Mouse (Mus musculus) neural tube, embryonic 15.5 days (tissue): ENCODE data around the gene N6amt1. TPM values are rescaled to one million over a fixed set of nuclear protein-coding genes. Genes with fewer than 3 reads are reported as not detected.

Source experiments
- ATAC-seq: fragments of 200-750 bp; cut with Nextera tagmentation; 2 replicates; pipeline ENCODE4 v1.8.0; 2017; ENCODE audit warnings: mild to moderate bottlenecking, moderate TSS enrichment, moderate library complexity; ENCODE audit not compliant: low FRiP score
- H3K27ac ChIP-seq: fragments of 300-500 bp; sonication (generic); replicated peaks from 2 replicates; pipeline ENCODE4 v1.5.1; 2015; ENCODE audit warnings: mild to moderate bottlenecking, inconsistent platforms
- H3K27me3 ChIP-seq: fragments of 300-500 bp; sonication (generic); replicated peaks from 2 replicates; pipeline ENCODE4 v1.6.1; 2015; ENCODE audit warnings: inconsistent platforms
- H3K36me3 ChIP-seq: fragments of 300-500 bp; sonication (generic); 2 replicates; pipeline ENCODE4 v1.6.1; 2015; ENCODE audit warnings: inconsistent platforms
- H3K4me1 ChIP-seq: fragments of 300-500 bp; sonication (generic); 2 replicates; pipeline ENCODE4 v1.6.1; 2015; ENCODE audit warnings: inconsistent platforms
- H3K4me2 ChIP-seq: fragments of 300-500 bp; sonication (generic); 2 replicates; pipeline ENCODE4 v1.6.1; 2015; ENCODE audit warnings: inconsistent platforms, mild to moderate bottlenecking, moderate library complexity
- H3K4me3 ChIP-seq: fragments of 300-500 bp; sonication (generic); replicated peaks from 2 replicates; pipeline ENCODE4 v1.5.1; 2015; ENCODE audit warnings: mild to moderate bottlenecking, inconsistent platforms
- H3K9ac ChIP-seq: fragments of 300-500 bp; sonication (generic); replicated peaks from 2 replicates; pipeline ENCODE4 v1.6.1; 2015; ENCODE audit warnings: mild to moderate bottlenecking, inconsistent platforms
- H3K9me3 ChIP-seq: fragments of 300-500 bp; sonication (generic); replicated peaks from 2 replicates; pipeline ENCODE4 v1.6.1; 2016; ENCODE audit warnings: inconsistent platforms
- WGBS: fragments of 180-500 bp; shearing (Covaris S2); methylation state at CpG from one replicate; pipeline ENCODE4 v1.1.7; 2015; ENCODE audit warnings: mixed read lengths; 5-methylcytosine and 5-hydroxymethylcytosine counted together
- polyA plus RNA-seq: library from polyadenylated mRNA; unstranded; fragments of >200 nt; fragmentation: Nextera tagmentation; extraction: Ambion mirVana; gene quantifications from 2 replicates; pipeline ENCODE4 v1.2.1, GENCODE M21; 2015

The N6amt1 gene
- polyA plus RNA-seq, 1 experiment from 2014 or later: 22.5 TPM

DNA sequence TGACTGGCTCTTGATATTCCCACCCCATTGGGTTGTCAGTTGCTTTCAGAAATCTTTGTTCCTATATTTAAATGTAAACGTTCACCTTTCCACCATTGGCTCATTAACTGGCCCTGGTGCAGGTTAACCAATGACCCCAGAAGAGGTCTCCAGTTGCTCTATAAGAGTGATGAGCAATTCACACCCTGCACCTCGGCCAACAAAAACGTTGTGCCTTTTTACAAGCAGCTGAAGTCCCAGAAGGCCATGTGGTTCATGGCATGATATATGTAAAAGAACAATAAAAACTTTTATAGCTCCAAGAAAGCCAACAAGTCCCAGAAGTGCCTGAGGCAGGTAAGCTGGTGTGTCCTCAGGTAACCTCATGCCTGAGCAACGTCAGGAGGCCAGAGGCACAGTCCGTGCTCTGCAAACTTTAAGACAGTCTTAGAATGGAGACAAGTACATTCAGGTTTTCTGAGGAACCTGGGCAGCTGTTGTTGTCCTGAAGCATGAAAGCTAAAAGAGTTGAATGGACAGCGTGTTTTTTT is 12.9 kb upstream of the N6amt1 start:
- no peaks in the 10 kb centered on the region for H3K9me3 ChIP-seq
- WGBS: 79% methylated on average over 6 of the region's 6 CpGs
- no peak overlapping the region for H3K27ac ChIP-seq
- no peak for ATAC-seq
- H3K36me3 ChIP-seq: no peaks in the 10 kb centered on the region
- no peak overlapping the region for H3K9ac ChIP-seq
- no peaks in the 10 kb centered on the region for H3K4me1 ChIP-seq
- no peak overlapping the region for H3K4me2 ChIP-seq
- H3K27me3 ChIP-seq: no peaks in the 10 kb centered on the region
- H3K4me3 ChIP-seq: no peak overlapping the region

DNA sequence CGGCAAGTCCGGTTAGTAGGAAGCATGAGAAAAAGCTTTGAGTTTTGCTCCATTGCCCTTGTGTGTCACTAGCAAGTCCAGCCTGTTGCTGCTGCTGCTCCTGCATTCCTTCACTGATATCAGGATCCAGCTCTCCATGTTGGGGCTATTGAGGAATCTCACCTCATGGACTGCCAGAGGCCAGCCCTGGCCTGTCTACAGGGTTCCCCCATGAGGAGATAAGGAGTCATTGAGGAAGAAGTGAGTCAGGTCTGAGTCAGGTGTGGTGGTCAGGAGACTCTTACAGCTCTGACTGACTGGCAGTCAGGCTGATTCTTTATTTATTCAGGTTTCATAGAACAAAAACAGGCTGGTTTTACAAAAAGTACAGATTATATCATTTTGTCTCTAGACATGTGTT is 5.9 kb upstream of the N6amt1 start:
- Histone ChIP-seq H3K4me2 (no peak overlapping the region), H3K9ac (no peak overlapping the region), H3K36me3 (no peaks in the 10 kb centered on the region), H3K27ac (no peak overlapping the region), H3K9me3 (no peaks in the 10 kb centered on the region), H3K4me1 (no peaks in the 10 kb centered on the region), H3K27me3 (peaks cover 2% of the 10 kb centered on the region; the same call in 1 of the 2 replicates), H3K4me3 (no peak overlapping the region)
- 89% methylated on average over 2 of the region's 2 CpGs for WGBS
- ATAC-seq: no peak

- Histone ChIP-seq H3K9me3 (no peaks in the 10 kb centered on the region), H3K9ac (no peak overlapping the region), H3K27me3 (peaks cover 2% of the 10 kb centered on the region; the same call in 1 of the 2 replicates), H3K4me3 (no peak overlapping the region), H3K4me2 (no peak overlapping the region), H3K27ac (no peak overlapping the region), H3K36me3 (no peaks in the 10 kb centered on the region), H3K4me1 (peaks cover 8% of the 10 kb centered on the region)
- no peak for ATAC-seq
- 84% methylated on average over 5 of the region's 5 CpGs for WGBS
Measured at GRCm38 (mm10) chr16:87351386-87352105, 2.4 kb upstream of the N6amt1 start.

GRCm38 (mm10) chr16:87353605-87354004 is 380 bp upstream of the N6amt1 start:
- WGBS: 97% methylated on average over 1 of the region's 1 CpGs
- Histone ChIP-seq H3K4me1 (peaks cover 8% of the 10 kb centered on the region), H3K27ac (no peak overlapping the region; the same call in 1 of the 2 replicates), H3K9me3 (no peaks in the 10 kb centered on the region), H3K4me3 (peak overlapping the region; percentile 89), H3K9ac (no peak overlapping the region), H3K27me3 (peaks cover 2% of the 10 kb centered on the region; the same call in 1 of the 2 replicates), H3K36me3 (peaks cover 10% of the 10 kb centered on the region), H3K4me2 (peak overlapping the region; percentile 62)
- ATAC-seq: peak; percentile 33

DNA sequence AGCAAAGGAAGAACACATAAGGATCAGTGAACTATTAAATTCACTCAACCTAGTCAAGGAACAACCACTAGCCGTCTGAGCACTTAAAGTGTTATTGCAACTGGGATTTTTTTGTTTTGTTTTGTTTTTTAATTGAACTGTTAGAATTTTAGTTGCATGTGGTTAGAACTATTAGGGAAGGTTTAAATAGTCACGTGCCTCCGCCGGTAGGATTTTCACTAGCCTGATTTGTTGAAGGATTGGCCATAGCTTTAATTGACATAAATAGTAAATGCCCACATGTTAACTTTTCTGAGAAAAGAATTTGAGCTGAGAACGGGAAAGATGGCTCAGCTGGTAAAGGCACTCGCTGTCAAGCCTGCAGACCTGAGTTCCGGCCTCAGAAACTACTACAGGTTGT is 763 bp downstream of the N6amt1 start:
- H3K27ac ChIP-seq: peak overlapping the region; percentile 97
- H3K4me1 ChIP-seq: peaks cover 8% of the 10 kb centered on the region
- 77% methylated on average over 7 of the region's 7 CpGs for WGBS
- no peaks in the 10 kb centered on the region for H3K9me3 ChIP-seq
- peak overlapping the region; percentile 62 for H3K4me2 ChIP-seq
- peak; percentile 2; the same call in 1 of the 2 replicates for ATAC-seq
- peaks cover 2% of the 10 kb centered on the region; the same call in 1 of the 2 replicates for H3K27me3 ChIP-seq
- H3K36me3 ChIP-seq: peaks cover 19% of the 10 kb centered on the region
- H3K4me3 ChIP-seq: peak overlapping the region; percentile 89
- peak overlapping the region; percentile 68; the same call in 1 of the 2 replicates for H3K9ac ChIP-seq

DNA sequence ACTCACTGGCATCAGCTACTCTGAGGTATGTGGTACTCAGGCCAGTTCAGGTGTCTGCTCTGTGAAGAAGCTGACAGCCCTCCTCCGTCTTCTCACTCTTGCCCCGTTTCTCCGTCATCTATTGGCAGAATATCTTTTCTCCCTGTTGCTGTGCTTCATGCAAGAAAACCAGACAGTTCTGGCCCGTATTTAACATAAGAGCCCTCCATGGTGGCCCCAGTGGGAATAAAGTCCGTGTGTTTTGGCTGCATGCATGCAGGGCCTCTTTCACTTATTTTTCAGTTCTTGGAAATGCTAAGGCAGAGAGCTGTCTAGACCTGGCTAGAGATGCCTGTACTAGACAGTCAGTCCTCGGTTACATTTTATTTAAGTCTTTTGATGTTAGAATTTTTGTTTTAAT is 6.1 kb downstream of the N6amt1 start:
- Histone ChIP-seq H3K9ac (no peak overlapping the region), H3K4me2 (no peak overlapping the region), H3K27ac (no peak overlapping the region), H3K9me3 (no peaks in the 10 kb centered on the region), H3K4me1 (no peaks in the 10 kb centered on the region; the same call in 1 of the 2 replicates), H3K4me3 (no peak overlapping the region), H3K27me3 (no peaks in the 10 kb centered on the region), H3K36me3 (peaks cover 49% of the 10 kb centered on the region)
- 92% methylated on average over 6 of the region's 6 CpGs for WGBS
- ATAC-seq: no peak

GRCm38 (mm10) chr16:87364231-87364630 is 10.2 kb downstream of the N6amt1 start:
- no peaks in the 10 kb centered on the region for H3K4me1 ChIP-seq
- no peak overlapping the region for H3K27ac ChIP-seq
- H3K27me3 ChIP-seq: no peaks in the 10 kb centered on the region
- H3K36me3 ChIP-seq: peaks cover 45% of the 10 kb centered on the region
- no peak for ATAC-seq
- H3K9ac ChIP-seq: no peak overlapping the region
- no peak overlapping the region for H3K4me2 ChIP-seq
- 87% methylated on average over 4 of the region's 4 CpGs for WGBS
- H3K4me3 ChIP-seq: no peak overlapping the region
- no peaks in the 10 kb centered on the region for H3K9me3 ChIP-seq

DNA sequence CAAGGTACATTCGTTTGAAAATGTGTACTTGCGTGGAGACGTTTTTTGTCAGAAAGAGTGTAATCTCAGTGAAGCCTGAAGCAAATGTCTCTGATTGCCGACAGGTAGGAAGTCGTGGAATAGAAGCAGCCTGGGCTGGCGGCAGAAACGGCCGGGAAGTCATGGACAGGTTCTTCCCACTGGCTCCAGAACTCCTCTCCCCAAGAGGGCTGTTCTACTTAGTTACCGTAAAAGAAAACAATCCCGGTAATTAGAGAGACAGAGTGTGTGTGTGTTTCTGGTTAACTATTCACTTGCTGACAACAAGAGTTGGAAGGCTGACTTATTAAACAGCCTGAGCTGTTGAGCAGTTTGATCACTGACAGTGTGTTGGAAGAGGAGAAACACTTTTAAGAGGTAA is 12.1 kb downstream of the N6amt1 start:
- Histone ChIP-seq H3K27ac (no peak overlapping the region), H3K9ac (no peak overlapping the region), H3K27me3 (no peaks in the 10 kb centered on the region), H3K4me1 (no peaks in the 10 kb centered on the region), H3K9me3 (no peaks in the 10 kb centered on the region), H3K4me3 (no peak overlapping the region), H3K4me2 (no peak overlapping the region), H3K36me3 (peaks cover 38% of the 10 kb centered on the region)
- no peak for ATAC-seq
- 62% methylated on average over 10 of the region's 10 CpGs for WGBS

DNA sequence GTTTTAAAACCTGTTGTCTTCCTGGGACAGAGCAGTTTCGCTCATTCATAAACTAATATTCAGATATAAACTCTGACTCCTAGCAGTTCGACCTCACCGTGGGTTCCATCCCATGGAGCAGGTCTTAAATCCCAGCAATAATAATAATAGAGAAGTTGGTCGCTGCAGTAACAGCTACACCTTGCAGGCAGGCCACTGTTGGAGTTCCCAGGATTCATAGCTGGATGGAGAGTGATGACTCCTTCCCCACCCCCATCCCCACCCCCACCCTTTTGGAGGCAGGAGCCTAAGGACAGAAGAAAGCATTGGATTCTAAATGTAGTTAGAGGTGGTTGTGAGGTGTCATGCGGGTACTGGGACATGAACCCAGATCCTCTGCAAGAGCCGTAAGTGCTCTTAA is 12.5 kb downstream of the N6amt1 start:
- WGBS: 95% methylated on average over 6 of the region's 6 CpGs
- ATAC-seq: no peak
- no peaks in the 10 kb centered on the region for H3K9me3 ChIP-seq
- H3K4me1 ChIP-seq: no peaks in the 10 kb centered on the region
- no peak overlapping the region for H3K27ac ChIP-seq
- H3K9ac ChIP-seq: no peak overlapping the region
- peaks cover 38% of the 10 kb centered on the region for H3K36me3 ChIP-seq
- no peaks in the 10 kb centered on the region for H3K27me3 ChIP-seq
- no peak overlapping the region for H3K4me3 ChIP-seq
- H3K4me2 ChIP-seq: no peak overlapping the region

DNA sequence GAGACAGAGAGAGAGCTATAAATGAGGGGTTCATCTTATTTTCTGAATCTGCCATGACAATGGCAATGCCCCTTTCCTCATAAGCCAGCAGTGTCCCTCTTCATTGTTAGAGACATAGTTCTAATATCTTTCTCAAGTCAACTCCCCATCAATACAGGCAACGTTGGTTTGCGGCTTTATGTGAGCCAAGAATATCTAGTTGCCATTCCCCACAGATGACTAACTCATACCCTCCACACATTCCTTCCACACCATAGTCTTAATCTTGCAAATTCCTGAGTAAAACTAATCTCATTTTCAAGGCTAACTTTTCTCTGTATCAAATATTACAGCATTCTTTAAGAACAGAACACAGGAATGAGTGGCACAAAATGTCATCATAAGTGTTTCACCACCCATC is 29.0 kb downstream of the N6amt1 start:
- H3K4me3 ChIP-seq: no peak overlapping the region
- H3K9ac ChIP-seq: no peak overlapping the region
- no peak overlapping the region for H3K27ac ChIP-seq
- H3K27me3 ChIP-seq: no peaks in the 10 kb centered on the region
- no peak overlapping the region for H3K4me2 ChIP-seq
- peaks cover 76% of the 10 kb centered on the region for H3K36me3 ChIP-seq
- WGBS: 96% methylated on average over 2 of the region's 2 CpGs
- H3K4me1 ChIP-seq: no peaks in the 10 kb centered on the region
- ATAC-seq: no peak
- no peaks in the 10 kb centered on the region for H3K9me3 ChIP-seq

DNA sequence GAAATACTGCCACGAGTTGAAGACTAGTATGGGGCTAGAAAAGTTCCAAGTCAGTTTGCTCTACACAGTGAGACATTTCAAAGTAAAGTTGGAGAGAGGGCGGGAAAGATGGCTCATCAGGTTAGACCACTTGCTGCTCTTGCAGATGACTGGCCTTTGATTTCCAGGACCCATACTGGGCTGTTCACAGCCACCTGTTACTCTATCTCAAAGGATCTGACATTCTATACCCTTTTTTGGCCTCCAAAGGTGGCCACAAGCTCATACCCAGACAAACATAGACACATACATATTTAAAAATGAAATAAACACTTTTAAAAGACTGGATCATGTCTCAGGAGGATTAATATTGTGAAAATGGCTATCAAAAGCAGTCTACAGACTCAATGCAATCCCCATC is 30.4 kb downstream of the N6amt1 start:
- Histone ChIP-seq H3K4me2 (no peak overlapping the region), H3K9me3 (no peaks in the 10 kb centered on the region), H3K36me3 (peaks cover 78% of the 10 kb centered on the region), H3K4me1 (no peaks in the 10 kb centered on the region), H3K27ac (no peak overlapping the region), H3K4me3 (no peak overlapping the region), H3K27me3 (no peaks in the 10 kb centered on the region), H3K9ac (no peak overlapping the region)
- no peak for ATAC-seq
- 71% methylated on average over 2 of the region's 2 CpGs for WGBS

GRCm38 (mm10) chr16:87387444-87387977 is 33.5 kb downstream of the N6amt1 start:
- Histone ChIP-seq H3K4me3 (no peak overlapping the region), H3K9me3 (no peaks in the 10 kb centered on the region), H3K36me3 (peaks cover 62% of the 10 kb centered on the region), H3K27me3 (no peaks in the 10 kb centered on the region), H3K4me2 (no peak overlapping the region), H3K27ac (no peak overlapping the region), H3K9ac (no peak overlapping the region), H3K4me1 (no peaks in the 10 kb centered on the region)
- no peak for ATAC-seq
- over 99% methylated on average over 3 of the region's 3 CpGs for WGBS
